ENCODE assay signal across 8 mouse cellular contexts in genomic region chr4:59549977-59550560, GRCm38 (mm10). TPM values are rescaled to one million over a fixed set of nuclear protein-coding genes. Genes with fewer than 3 reads are reported as not detected.
A peak's percentile ranks its signal among the peaks of the same experiment; 100 is the strongest.
DNase-seq lines count a peak whose midpoint lies in the region; ATAC-seq and TF ChIP-seq lines count a peak whose summit lies in the region.

No protein-coding gene starts in this region.

- H3K4me1 ChIP-seq in kidney, adult 2 months (ENCODE audit: control insufficient read depth, insufficient read depth, low read length), result peaks cover 14% of the 10 kb centered on the region
- no peaks in the 10 kb centered on the region for H3K4me1 ChIP-seq in brown adipose tissue, adult 24 weeks (ENCODE audit: control insufficient read depth, insufficient read depth, insufficient read length, low read length)
- 0 out of 2 replicates have a peak, but pooled peaks cover 7% of the 10 kb centered on the region for H3K4me1 ChIP-seq in hindbrain, postnatal 0 days (ENCODE audit: insufficient read depth, low read length)

- H3K27ac ChIP-seq in kidney, adult 2 months (ENCODE audit: insufficient read depth, low read depth, low read length), result peak overlapping the region; percentile 86; the same call in 1 of the 2 replicates
- peak overlapping the region; percentile 92; the same call in 1 of the 2 replicates for H3K27ac ChIP-seq in brown adipose tissue, adult 24 weeks (replicated peaks; ENCODE audit: low read depth, low read length)
- H3K27ac ChIP-seq in hindbrain, postnatal 0 days, result peak overlapping the region; percentile 85; the same call in 1 of the 2 replicates

- DNase-seq in kidney, adult 2 months, result no peak
- DNase-seq in kidney, postnatal 14 days, result no peak
- peak; percentile 3 for DNase-seq in hindbrain, postnatal 0 days (ENCODE audit: low spot score)
- DNase-seq in naive thymus-derived CD4-positive, alpha-beta T cell, adult 2 months (ENCODE audit: low read depth), result peak; percentile 46
- DNase-seq in frontal cortex, postnatal 14 days (ENCODE audit: low spot score in 2 of 2), result no peak
- DNase-seq in kidney, postnatal 4 days, result no peak
- no peak for DNase-seq in urinary bladder, postnatal 25 days (ENCODE audit: low spot score)

- H3K36me3 ChIP-seq in kidney, adult 2 months (ENCODE audit: control insufficient read depth, insufficient read depth, low read length), result no peaks in the 10 kb centered on the region
- no peaks in the 10 kb centered on the region for H3K36me3 ChIP-seq in hindbrain, postnatal 0 days (ENCODE audit: insufficient read depth, low read length)

- WGBS in kidney, adult 2 months, result 13% methylated on average over 11 of the region's 11 CpGs
- 14% methylated on average over 11 of the region's 11 CpGs for WGBS in hindbrain, postnatal 0 days

- H3K9ac ChIP-seq in hindbrain, postnatal 0 days (replicated peaks; ENCODE audit: low read length), result peak overlapping the region; percentile 83

- TF ChIP-seq POLR2A in kidney, adult 2 months (IDR thresholded peaks at IDR 0.05; ENCODE audit: low read depth, low read length), result no peak

- H3K9me3 ChIP-seq in hindbrain, postnatal 0 days (ENCODE audit: low read length), result no peaks in the 10 kb centered on the region

- H3K4me2 ChIP-seq in hindbrain, postnatal 0 days (ENCODE audit: low read depth, low read length), result peak overlapping the region; percentile 65

- H3K27me3 ChIP-seq in kidney, adult 2 months (replicated peaks; ENCODE audit: control insufficient read depth, insufficient read depth, low read length), result no peaks in the 10 kb centered on the region
- no peaks in the 10 kb centered on the region for H3K27me3 ChIP-seq in hindbrain, postnatal 0 days (ENCODE audit: insufficient read depth, low read length)

- ATAC-seq in hindbrain, postnatal 0 days, result no peak

- no peak for TF ChIP-seq CTCF in kidney, adult 2 months (conservative IDR thresholded peaks at IDR 0.05; ENCODE audit: insufficient read depth, insufficient read length, low read depth, low read length)
- no peak for TF ChIP-seq CTCF in hindbrain, postnatal 0 days (IDR thresholded peaks at IDR 0.05; ENCODE audit: low read depth)

- H3K4me3 ChIP-seq in kidney, adult 2 months (ENCODE audit: insufficient read depth, low read depth, low read length), result peak overlapping the region; percentile 60; the same call in 1 of the 2 replicates
- H3K4me3 ChIP-seq in brown adipose tissue, adult 24 weeks (ENCODE audit: insufficient read depth, low read depth, low read length), result peak overlapping the region; percentile 96
- peak overlapping the region; percentile 61 for H3K4me3 ChIP-seq in hindbrain, postnatal 0 days (ENCODE audit: low read length)

RNA-seq across cellular contexts. Expression of gene Ptbp3, which starts 0.9 kb away (rescaled TPM):
- polyA plus RNA-seq in kidney, adult 2 months (2012; rRNA removed), result 32.8 and 33.8 TPM in 2 replicates
- polyA plus RNA-seq in brown adipose tissue, adult 24 weeks (2012; ENCODE audit: insufficient read depth, insufficient read length, missing spikeins), result 29.8 and 31.9 TPM in 2 replicates
- 29.0 and 29.2 TPM in 2 replicates for total RNA-seq in hindbrain, postnatal 0 days (2014; rRNA removed)
- 12.0 and 13.2 TPM in 2 replicates for polyA plus RNA-seq in hindbrain, postnatal 0 days (2015; fragmentation: Nextera tagmentation; extraction: Ambion mirVana)

RNA-seq across cellular contexts. Expression of gene Hsdl2, which starts 31.3 kb away (rescaled TPM):
- 21.0 and 27.8 TPM in 2 replicates for polyA plus RNA-seq in kidney, adult 2 months (2012; rRNA removed)
- polyA plus RNA-seq in brown adipose tissue, adult 24 weeks (2012; ENCODE audit: insufficient read depth, insufficient read length, missing spikeins), result 251 and 343 TPM in 2 replicates
- 23.6 and 27.9 TPM in 2 replicates for total RNA-seq in hindbrain, postnatal 0 days (2014; rRNA removed)
- polyA plus RNA-seq in hindbrain, postnatal 0 days (2015; fragmentation: Nextera tagmentation; extraction: Ambion mirVana), result 48.8 and 57.3 TPM in 2 replicates

Comparison
In these comparisons a context has a peak if more than half of its experiments do, and no peak if none do; other contexts are left out.
1. DNase-seq: peak in hindbrain, postnatal 0 days (single experiment) and naive thymus-derived CD4-positive, alpha-beta T cell, adult 2 months (single experiment); none in kidney, adult 2 months (single experiment), kidney, postnatal 14 days (single experiment), frontal cortex, postnatal 14 days (0 of 2), kidney, postnatal 4 days (0 of 2) and urinary bladder, postnatal 25 days (single experiment).
2. Peak in every context shown above with its lines, with median percentiles within 50 percentile points of each other: H3K27ac ChIP-seq and H3K4me3 ChIP-seq.